Mouse (Mus musculus) neural tube, embryonic 11.5 days (tissue): ENCODE results near the gene Klk1b1. TPM values are rescaled to one million over a fixed set of nuclear protein-coding genes. Genes with fewer than 3 reads are reported as not detected.
"Not testable (repeated sequence)": the region's sequence is repeated elsewhere in the genome, so short reads cannot be mapped to it uniquely, and the experiment has no call there.

Source experiments
- ATAC-seq: fragments of 200-750 bp; cut with Nextera tagmentation; 2 replicates; pipeline ENCODE4 v1.8.0; 2017; ENCODE audit warnings: moderate number of reproducible peaks, mild to moderate bottlenecking, moderate TSS enrichment, moderate library complexity; ENCODE audit not compliant: insufficient read depth, low FRiP score, low TSS enrichment
- DNase-seq: peaks from one replicate; pipeline ENCODE4 v3.0.0-alpha.2; 2015; ENCODE audit warnings: low spot score
- H3K27ac ChIP-seq: fragments of 300-500 bp; sonication (generic); 2 replicates; pipeline ENCODE4 v1.5.1; 2014; ENCODE audit warnings: low read depth, mild to moderate bottlenecking, low read length
- H3K27me3 ChIP-seq: fragments of 300-500 bp; sonication (generic); 2 replicates; pipeline ENCODE4 v1.6.1; 2014; ENCODE audit warnings: mild to moderate bottlenecking, low read length, mixed read lengths; ENCODE audit not compliant: control insufficient read depth, insufficient read depth
- H3K36me3 ChIP-seq: fragments of 300-500 bp; sonication (generic); 2 replicates; pipeline ENCODE4 v1.6.1; 2014; ENCODE audit warnings: mild to moderate bottlenecking, low read length, moderate library complexity, mixed read lengths; ENCODE audit not compliant: control insufficient read depth, insufficient read depth
- H3K4me1 ChIP-seq: fragments of 300-500 bp; sonication (generic); 2 replicates; pipeline ENCODE4 v1.6.1; 2014; ENCODE audit warnings: low read length, mixed read lengths; ENCODE audit not compliant: control insufficient read depth, insufficient read depth
- H3K4me2 ChIP-seq: fragments of 300-500 bp; sonication (generic); 2 replicates; pipeline ENCODE4 v1.6.1; 2014; ENCODE audit warnings: low read depth, mild to moderate bottlenecking, moderate library complexity
- H3K4me3 ChIP-seq: fragments of 300-500 bp; sonication (generic); 2 replicates; pipeline ENCODE4 v1.5.1; 2014; ENCODE audit warnings: low read depth, low read length
- H3K9ac ChIP-seq: fragments of 300-500 bp; sonication (generic); 2 replicates; pipeline ENCODE4 v1.6.1; 2014; ENCODE audit warnings: mild to moderate bottlenecking, low read length
- H3K9me3 ChIP-seq: fragments of 300-500 bp; sonication (generic); 2 replicates; pipeline ENCODE4 v1.6.1; 2016; ENCODE audit warnings: low read length; ENCODE audit not compliant: control insufficient read depth
- WGBS: fragments of 180-500 bp; shearing (Covaris S2); extraction: QIAGEN DNeasy Blood & Tissue Kit; methylation state at CpG from one replicate; pipeline ENCODE4 v1.1.7; 2014; 5-methylcytosine and 5-hydroxymethylcytosine counted together
- polyA plus RNA-seq: library from polyadenylated mRNA; unstranded; fragments of >200 nt; fragmentation: Nextera tagmentation; extraction: Ambion mirVana; gene quantifications from 2 replicates; pipeline ENCODE4 v1.2.1, GENCODE M21; 2014

Klk1b1 gene
- polyA plus RNA-seq, 1 experiment from 2014 or later: not detected

DNA sequence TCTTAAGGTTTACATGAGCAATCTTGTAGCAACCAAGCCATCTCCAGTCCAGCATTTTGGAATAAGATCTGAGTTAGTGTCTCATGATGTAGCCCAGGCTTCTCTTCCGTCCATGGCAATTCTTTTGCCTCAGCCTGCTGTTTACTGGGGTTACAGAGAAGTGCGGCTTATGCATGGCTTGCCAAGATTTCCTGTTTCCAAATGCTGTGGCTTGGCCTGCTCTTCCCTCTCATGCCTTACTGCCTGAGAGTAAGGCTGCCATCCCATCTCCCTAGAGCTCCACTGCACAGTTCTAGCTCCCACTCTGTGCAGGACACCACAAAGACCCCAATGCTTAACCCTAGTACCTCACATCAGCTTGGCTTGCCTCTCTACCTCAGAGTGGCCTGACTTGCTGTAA, 1.1 kb downstream of the Klk1b1 start:
- no peaks in the 10 kb centered on the region for H3K4me1 ChIP-seq
- no peak overlapping the region for H3K27ac ChIP-seq
- DNase-seq (no peak), ATAC-seq (no peak)
- no peak overlapping the region for H3K4me3 ChIP-seq
- H3K27me3 ChIP-seq: no peaks in the 10 kb centered on the region
- H3K9me3 ChIP-seq: no peaks in the 10 kb centered on the region
- H3K4me2 ChIP-seq: no peak overlapping the region
- H3K36me3 ChIP-seq: no peaks in the 10 kb centered on the region
- 80% methylated on average over 2 of the region's 2 CpGs for WGBS
- no peak overlapping the region for H3K9ac ChIP-seq

DNA sequence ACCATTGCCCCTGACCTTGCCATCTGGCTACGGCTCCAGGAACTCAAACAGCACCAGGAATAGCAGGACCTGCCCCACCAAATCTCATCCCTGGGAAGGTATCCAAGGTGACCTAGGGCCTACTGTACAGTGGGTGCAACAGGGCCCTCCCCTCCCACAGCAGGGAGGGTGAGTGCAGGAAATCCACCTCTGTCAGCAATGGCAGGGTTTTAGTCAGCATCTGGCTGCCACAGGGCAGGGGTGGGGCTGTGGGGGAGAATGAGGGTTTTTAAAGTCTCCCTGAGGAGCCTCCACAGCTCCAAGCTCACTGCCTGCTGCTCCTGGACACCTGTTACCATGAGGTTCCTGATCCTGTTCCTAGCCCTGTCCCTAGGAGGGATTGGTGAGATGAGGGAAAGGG, 9.2 kb downstream of the Klk1b1 start, which contains the start of gene Klk1b9:
Gene Klk1b9 (plus strand): TSS at position 301 of the 400 bp plus-strand sequence.
- H3K27ac ChIP-seq, H3K27me3 ChIP-seq, H3K4me1 ChIP-seq, DNase-seq, H3K9ac ChIP-seq, H3K4me3 ChIP-seq, H3K4me2 ChIP-seq, ATAC-seq, H3K36me3 ChIP-seq, H3K9me3 ChIP-seq: not testable (repeated sequence)
- 78% methylated on average over 1 of the region's 1 CpGs for WGBS

DNA sequence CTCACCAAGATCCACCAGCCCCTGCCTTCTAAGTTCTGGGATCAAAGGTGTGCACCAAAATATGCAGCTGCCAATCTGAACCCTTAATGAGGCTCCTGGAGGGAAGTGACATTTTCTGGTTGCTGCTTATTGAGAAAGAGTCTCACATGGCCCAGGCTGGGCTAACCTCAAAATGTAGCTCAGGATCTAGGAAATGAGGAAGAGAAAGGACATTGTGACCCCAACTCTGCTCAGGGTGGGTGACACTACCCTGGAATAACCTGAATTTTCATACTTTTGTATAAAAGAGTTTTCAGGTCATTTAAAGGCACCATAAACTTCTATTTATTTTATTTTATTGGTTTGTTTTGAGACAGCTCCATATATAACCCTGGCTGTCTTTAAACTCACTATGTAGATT, 19.1 kb downstream of the Klk1b1 start:
- H3K27ac ChIP-seq: no peak overlapping the region
- no peak overlapping the region for H3K4me2 ChIP-seq
- DNase-seq: no peak
- H3K27me3 ChIP-seq: no peaks in the 10 kb centered on the region
- H3K9ac ChIP-seq: no peak overlapping the region
- ATAC-seq: no peak
- no peaks in the 10 kb centered on the region for H3K36me3 ChIP-seq
- no peak overlapping the region for H3K4me3 ChIP-seq
- H3K9me3 ChIP-seq: no peaks in the 10 kb centered on the region
- H3K4me1 ChIP-seq: no peaks in the 10 kb centered on the region

DNA sequence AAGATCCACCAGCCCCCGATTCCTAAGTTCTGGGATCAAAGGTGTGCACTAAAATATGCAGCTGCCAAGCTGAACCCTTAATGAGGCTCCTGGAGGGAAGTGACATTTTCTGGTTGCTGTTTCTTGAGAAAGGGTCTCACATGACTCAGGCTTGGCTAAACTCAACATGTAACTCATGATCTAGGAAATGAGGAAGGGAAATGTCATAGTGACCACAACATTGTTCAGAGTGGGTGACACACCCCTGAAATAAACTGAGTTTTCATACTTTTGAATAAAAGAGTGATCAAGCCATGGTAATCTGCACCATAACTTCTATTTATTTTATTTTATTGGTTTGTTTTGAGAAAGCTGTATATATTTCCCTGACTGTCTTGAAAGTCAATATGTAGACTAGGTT, 28.3 kb downstream of the Klk1b1 start:
- not testable (repeated sequence) for DNase-seq, ATAC-seq, H3K9ac ChIP-seq, H3K4me2 ChIP-seq, H3K9me3 ChIP-seq, H3K4me1 ChIP-seq, H3K36me3 ChIP-seq, H3K4me3 ChIP-seq, H3K27ac ChIP-seq, H3K27me3 ChIP-seq
- WGBS: 93% methylated on average over 1 of the region's 1 CpGs

DNA sequence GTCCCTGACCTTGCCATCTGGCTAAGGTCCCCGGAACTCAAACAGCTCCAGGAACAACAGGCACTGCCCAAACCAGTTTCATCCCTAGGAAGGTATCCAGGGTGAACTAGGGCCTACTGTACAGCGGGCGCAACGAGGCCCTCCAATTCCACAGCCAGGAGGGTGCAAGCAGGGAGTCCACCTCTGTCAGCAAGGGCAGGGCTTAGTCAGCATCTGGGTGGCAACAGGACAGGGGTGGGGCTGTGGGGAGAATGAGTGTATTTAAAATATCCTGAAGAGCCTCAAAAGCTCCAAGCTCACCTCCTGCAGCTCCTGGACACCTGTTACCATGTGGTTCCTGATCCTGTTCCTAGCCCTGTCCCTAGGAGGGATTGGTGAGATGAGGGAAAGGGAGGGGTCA, 29.0 kb downstream of the Klk1b1 start, which contains the start of gene Klk1b11:
Gene Klk1b11 (plus strand): TSS at position 301 of the 400 bp plus-strand sequence.
- not testable (repeated sequence) for DNase-seq, H3K36me3 ChIP-seq, H3K4me2 ChIP-seq, H3K9me3 ChIP-seq, ATAC-seq, H3K27ac ChIP-seq, H3K9ac ChIP-seq, H3K4me3 ChIP-seq, H3K4me1 ChIP-seq, H3K27me3 ChIP-seq
- WGBS: 81% methylated on average over 4 of the region's 4 CpGs

DNA sequence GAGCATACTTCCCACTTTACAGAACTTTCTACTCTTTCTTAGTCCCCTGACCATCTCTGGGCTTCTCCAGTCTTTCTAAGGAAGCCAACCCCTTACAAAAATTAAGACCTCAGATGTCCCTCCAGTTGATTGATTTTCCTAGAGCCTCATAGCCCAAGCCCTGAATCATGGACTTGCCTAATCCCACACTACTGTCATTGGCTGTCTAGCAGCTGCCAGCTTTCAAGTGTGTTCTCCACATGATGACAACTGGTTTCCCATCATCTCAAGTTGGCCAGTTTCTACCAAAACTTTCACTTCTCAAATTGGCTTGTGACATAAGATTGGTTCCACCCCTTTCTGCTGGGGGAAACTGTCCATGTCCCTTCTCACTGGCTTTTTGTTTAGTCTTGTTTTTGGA, 38.3 kb downstream of the Klk1b1 start:
- Histone ChIP-seq H3K9ac (no peak overlapping the region), H3K4me3 (no peak overlapping the region), H3K27ac (no peak overlapping the region), H3K9me3 (no peaks in the 10 kb centered on the region), H3K27me3 (no peaks in the 10 kb centered on the region), H3K4me2 (no peak overlapping the region), H3K4me1 (no peaks in the 10 kb centered on the region), H3K36me3 (no peaks in the 10 kb centered on the region)
- no peak for DNase-seq
- ATAC-seq: no peak

DNA sequence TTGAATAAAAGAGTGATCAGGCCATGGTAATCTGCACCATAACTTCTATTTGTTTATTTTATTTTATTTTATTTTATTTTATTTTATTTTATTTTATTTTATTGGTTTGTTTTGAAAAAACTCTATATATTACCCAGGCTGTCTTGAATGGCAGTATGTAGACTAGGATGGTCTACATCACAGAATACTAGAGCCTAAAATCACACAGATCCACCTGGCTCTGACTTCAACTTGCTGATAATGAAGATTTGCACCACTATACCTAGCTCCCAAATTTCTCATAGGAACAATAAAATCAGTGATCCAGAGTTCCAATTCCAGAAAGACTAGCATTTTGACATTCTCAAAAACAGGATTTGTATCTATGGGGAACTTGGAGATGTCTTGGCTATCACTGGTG, 45.3 kb downstream of the Klk1b1 start, which contains the start of gene Klk1b26:
Gene Klk1b26 (plus strand): TSS at position 301 of the 400 bp plus-strand sequence.
- not testable (repeated sequence) for H3K9ac ChIP-seq, H3K4me1 ChIP-seq, ATAC-seq, H3K27me3 ChIP-seq, DNase-seq, H3K4me3 ChIP-seq, H3K9me3 ChIP-seq, H3K36me3 ChIP-seq, H3K4me2 ChIP-seq, H3K27ac ChIP-seq

DNA sequence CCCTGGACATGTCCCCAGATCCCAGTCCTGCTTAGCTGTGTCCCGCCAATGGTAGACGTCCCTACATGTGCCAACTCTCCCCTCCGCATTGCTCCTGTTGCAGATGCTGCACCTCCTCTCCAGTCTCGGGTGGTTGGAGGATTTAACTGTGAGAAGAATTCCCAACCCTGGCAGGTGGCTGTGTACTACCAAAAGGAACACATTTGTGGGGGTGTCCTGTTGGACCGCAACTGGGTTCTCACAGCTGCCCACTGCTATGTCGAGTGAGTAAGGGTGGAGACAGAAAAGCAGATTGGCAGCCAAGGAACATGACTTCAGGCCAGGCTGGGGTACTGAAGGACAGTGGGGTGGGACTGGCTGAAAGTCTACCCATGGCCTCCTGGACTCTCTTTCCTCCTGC, 48.1 kb downstream of the Klk1b1 start:
- DNase-seq, H3K4me3 ChIP-seq, H3K4me2 ChIP-seq, H3K27ac ChIP-seq, H3K27me3 ChIP-seq, H3K9me3 ChIP-seq, H3K4me1 ChIP-seq, H3K36me3 ChIP-seq, H3K9ac ChIP-seq, ATAC-seq: not testable (repeated sequence)
- 84% methylated on average over 6 of the region's 6 CpGs for WGBS

DNA sequence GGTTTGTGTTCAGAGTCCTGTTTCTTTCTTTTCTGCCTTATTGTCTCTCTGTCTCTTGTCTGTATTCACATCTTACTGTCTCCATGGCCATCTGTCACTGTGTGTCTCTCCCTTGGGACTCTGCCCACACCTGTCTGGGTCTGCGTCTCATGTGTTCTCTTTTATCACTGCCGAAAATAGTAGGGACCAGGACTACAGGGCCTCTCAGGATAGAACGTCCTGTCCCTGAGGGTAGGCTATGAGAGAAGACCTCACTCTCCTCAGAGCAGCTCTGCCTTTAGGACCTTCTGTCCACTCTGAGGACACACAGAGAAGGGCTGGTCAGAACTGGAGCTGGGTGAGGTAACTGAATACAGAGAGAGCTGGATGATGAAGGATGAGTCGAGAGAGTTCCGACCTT, 48.5 kb downstream of the Klk1b1 start:
- ATAC-seq (no peak), DNase-seq (no peak)
- 83% methylated on average over 5 of the region's 5 CpGs for WGBS
- H3K4me3 ChIP-seq: no peak overlapping the region
- no peak overlapping the region for H3K9ac ChIP-seq
- no peak overlapping the region for H3K27ac ChIP-seq
- H3K27me3 ChIP-seq: no peaks in the 10 kb centered on the region
- no peaks in the 10 kb centered on the region for H3K36me3 ChIP-seq
- H3K9me3 ChIP-seq: no peaks in the 10 kb centered on the region
- no peak overlapping the region for H3K4me2 ChIP-seq
- H3K4me1 ChIP-seq: no peaks in the 10 kb centered on the region
